Mouse (Mus musculus): ENCODE data around the gene Olfr287.

- TF ChIP-seq CTCF (IDR thresholded peaks at IDR 0.05; ENCODE audit: low read depth) (peak; percentile 95), EP300 (IDR thresholded peaks at IDR 0.05; ENCODE audit: low read depth) (peak; percentile 81)
Observed at GRCm38 (mm10) chr15:98181132-98181711, 39.6 kb downstream of the Olfr287 start.

Data from heart, postnatal 0 days (tissue).